Mouse (Mus musculus) layer of hippocampus, postnatal 10 days (tissue): ENCODE measurements around the gene Arsg. TPM values are rescaled to one million over a fixed set of nuclear protein-coding genes. Genes with fewer than 3 reads are reported as not detected.

ENCODE experiments used
- DNase-seq, 2 experiments: peaks; one replicate each; pipeline ENCODE4 v3.0.0; 2021; ENCODE audit warnings: low spot score in 2 of 2
- total RNA-seq, 2 experiments: library from RNA; stranded (reverse); gene quantifications; 2 replicates each; pipeline ENCODE4 v1.2.3; 2021

The Arsg gene
- total RNA-seq, 2 experiments from 2014 or later = 6.6 to 9.1 TPM

DNA sequence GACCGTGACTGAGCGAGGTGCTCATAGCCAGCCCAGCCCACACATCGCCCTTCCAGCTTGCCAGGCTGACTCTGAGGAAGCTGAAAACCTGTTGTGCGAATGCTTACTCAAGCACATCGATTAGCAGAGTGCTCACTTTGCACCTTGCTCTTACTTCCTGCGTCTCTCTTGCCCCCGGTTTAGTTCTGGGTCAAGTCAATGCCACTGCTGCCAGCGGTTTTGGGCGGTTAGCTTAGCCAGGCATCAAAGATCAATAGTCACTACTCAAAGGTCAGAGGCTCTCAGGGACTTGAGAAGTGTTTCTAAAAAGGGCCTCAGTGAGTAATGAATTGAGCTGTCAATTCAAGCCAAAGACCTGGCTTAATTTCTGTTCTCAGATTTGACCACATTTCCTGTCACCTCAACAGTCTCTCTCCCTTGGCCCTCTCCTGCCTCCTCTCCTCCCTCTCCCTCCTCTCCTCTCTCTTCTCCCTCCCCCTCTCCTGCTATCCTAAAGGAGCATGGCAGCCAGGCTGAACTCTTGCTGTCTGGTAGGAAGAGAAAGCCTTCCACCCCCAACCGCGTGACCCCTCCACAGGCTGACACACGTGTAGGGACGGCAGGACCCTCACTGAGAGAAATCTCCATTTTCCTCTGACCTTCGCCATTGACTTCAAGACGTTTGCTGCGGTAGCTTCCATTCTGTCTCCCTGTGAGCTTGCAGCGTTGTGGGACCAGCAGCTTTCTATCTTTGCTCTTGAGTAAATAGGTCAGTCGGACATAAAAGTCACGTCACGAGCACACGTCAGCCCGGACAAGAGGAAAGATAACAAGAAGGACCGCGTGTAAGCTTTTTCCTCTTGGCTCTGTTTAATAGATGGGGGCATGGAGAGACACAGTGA lies 22.0 kb downstream of the Arsg start:
- no peak for DNase-seq

DNA sequence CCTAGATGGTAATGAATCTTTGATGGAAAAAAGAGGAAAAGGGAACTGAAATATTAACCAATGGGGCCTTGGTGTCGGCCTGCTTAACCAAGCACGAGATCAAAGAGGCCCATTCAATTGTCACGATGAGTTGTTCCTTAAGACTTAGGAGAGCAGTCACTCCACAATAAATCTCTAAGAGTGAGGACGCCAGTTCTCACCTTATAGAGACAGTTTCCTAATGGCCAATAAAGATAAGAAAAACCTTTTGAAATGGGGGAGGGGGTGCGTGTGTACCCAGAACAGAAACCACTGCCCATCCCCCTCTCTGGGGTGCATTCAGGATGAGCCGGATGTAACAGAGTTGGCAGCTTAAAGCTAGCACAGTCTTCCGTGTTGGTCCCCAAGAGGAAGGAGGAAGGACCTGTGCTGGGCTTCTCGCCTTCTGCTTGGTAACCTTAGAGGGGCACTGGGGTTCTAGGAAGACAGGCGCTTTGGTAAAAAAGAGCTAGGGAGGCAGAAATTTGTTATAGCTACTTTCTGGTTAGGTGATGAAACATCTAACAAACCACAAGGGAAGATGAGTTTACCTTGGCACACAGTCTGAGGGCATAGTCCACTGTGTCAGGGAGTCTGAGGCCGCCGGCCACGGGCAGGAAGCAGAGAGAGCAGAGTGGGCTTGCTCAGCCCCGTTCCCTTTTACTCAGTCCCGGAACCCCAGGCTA lies 22.7 kb downstream of the Arsg start:
- DNase-seq = no peak

- DNase-seq = no peak
Measured at GRCm38 (mm10) chr11:109496475-109496993, 23.4 kb downstream of the Arsg start.

DNA sequence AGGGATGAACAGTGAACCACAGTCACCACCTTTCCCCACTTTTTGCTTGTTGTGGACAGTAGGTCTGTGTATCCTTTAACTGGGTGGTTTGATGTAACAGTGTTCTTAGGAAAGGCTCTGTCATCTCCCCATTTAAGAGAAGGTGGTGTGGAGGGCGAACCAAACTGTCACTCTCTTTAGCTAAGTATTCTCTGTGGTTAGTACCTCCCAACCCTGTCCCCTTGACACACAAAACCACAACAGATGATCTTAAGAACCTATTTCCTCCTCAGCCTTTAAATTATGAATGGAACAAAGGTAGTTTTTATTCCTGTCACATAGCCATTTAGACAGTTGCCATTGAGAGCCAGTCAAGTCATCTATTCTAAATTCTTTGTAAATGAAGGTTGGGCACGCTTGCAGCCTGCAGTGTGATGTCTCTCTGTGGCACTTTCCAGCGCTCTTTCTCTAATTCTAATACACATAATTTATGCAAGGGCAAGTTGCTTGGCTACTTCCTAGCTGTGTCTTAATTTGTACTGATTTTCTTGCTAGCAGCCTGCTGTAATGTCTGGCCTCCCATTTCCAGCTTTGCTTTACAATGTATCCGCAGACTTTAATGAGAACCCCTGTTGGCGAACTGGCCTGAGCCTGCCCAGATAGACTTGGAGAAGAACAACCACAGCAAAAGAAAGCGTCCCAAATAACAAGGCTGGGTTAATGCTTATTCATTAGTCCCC lies 24.0 kb downstream of the Arsg start:
- no peak for DNase-seq

DNA sequence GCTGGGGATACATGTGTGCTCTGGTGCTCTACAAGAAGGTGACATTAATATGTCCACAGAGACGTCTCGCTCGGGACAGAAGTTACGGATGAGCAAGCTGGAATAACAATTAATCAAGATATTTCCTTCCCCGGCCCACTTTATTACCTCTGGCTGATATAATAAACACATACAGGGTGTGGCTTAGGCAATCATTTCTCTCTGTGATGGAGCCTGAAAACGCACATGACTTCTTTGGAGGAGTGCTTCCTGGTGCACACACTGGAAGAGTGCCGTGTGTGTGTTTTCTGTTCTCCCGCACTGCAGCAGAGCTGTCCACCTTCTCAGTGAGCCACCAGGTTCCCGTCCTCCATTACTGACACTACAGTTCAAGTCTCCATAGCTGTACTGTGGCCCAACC lies 24.8 kb downstream of the Arsg start:
- no peak for DNase-seq

- DNase-seq = no peak
Measured at GRCm38 (mm10) chr11:109500206-109500605, 27.0 kb downstream of the Arsg start.

GRCm38 (mm10) chr11:109504977-109505376 lies 31.8 kb downstream of the Arsg start:
- no peak for DNase-seq

DNA sequence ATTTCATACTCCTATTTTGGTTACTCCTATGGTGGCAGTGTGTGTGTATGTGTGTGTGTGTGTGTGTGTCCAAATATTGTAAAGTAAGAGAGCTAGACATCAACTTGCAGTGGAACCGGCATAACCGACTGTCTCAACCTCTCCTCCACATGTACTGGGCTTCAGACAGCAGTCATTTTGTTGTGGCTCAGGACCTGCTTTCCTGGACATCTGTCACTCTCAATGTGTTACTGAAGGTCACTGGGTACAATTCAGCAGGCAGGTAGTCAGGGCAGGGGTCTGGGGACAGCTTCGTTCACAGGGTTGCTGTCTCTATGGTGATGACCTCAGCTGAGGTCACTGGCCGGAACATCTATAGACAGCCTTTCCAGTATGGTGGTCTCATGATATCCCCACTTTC lies 32.6 kb downstream of the Arsg start:
- DNase-seq = no peak

- DNase-seq = no peak
Measured at GRCm38 (mm10) chr11:109507068-109507467, 33.9 kb downstream of the Arsg start.

DNA sequence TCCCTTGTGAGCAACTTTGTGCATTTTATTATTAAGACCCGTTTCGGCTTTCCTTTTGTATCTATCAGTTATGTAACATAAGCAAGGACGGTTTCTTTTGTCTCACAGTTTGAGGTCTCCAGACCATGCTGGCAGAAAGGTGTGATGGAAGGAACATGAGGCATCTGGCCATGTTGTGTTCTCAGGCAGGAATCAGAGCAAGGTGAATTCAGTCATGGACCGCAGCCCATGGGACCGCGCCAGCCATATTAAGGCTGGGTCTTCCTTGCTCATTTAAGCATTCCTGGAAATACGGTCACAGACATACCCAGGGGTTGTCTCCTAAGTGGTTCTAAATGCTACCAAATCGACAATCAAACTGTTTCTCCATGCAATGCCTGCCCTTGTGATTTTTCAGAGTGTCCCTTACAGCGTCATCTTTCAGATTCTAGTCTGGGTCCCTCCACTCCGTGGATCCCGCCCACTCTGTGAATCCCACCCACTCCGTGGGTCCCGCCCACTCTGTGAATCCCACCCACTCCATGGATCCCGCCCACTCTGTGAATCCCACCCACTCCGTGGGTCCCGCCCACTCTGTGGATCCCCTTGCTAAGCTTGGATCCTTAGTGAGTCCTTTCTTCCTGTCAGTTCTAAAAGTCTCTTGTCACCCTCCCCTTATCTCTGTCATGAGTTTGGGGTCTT lies 40.0 kb downstream of the Arsg start:
- DNase-seq = no peak

DNA sequence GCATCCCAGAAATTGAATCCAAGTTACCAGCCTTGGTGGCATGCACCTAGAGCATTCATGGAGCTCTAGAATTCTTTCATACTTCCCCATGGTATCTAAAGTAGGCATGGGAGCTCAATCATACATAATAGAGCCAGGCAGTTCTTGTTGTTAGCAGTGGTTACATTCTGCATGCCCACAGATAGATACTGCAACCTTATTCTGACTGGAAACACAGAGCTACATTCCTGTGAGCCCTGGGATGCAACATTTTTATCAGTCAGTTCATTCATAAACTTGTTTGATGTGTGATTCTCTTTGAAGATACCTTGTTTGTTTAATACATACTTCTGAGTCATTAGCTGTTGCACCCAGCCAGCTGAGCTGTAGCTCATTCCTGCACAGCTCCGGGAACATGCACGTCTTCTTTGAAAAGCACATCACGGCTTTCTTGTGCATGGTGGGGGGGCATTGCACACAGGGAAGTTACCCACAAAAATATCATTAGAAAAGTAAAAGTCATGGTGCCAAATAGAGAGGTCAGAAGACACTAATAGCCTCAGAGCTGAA lies 41.0 kb downstream of the Arsg start:
- DNase-seq = no peak

DNA sequence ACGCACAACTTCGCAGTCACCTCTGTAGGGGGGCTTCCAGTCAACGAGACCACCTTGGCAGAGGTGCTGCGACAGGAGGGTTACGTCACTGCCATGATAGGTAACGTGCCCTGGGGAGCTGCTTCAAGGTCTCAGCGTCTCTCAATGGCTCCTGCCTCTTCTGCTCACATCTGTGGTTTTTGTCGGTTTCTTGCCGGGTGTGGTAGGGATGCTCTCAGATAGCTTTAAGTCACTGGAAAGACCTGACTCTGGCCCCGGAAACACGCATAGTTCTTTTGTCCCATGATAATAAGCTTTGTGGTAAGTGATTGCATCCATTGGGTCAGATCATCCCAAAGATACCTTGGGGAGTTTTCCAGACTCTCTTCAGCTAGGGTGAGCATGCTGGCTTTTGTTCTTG lies 44.2 kb downstream of the Arsg start:
- no peak for DNase-seq

GRCm38 (mm10) chr11:109517816-109518215 lies 44.6 kb downstream of the Arsg start:
- no peak for DNase-seq

GRCm38 (mm10) chr11:109520958-109521357 lies 47.8 kb downstream of the Arsg start:
- DNase-seq = no peak

GRCm38 (mm10) chr11:109524869-109525268 lies 51.7 kb downstream of the Arsg start:
- no peak for DNase-seq

DNA sequence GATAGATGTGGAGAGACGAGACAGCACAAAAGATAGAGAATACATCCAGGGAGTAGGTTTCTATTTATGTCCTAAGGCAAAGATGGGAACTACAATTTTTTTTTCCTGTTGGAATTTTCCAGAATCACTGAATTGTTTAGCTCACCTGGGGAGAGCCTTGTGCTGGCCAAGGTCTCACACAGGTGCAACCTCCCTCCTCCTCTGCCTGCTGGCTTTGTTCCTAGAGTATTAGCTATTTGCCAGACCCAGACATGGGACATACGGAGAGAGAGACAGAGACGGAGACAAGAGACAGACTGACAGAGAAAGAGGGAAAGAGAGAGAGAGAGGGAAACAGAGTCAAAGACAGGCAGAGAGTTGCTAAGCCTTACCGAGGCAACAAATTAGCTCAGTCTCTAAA lies 52.4 kb downstream of the Arsg start:
- DNase-seq = no peak

DNA sequence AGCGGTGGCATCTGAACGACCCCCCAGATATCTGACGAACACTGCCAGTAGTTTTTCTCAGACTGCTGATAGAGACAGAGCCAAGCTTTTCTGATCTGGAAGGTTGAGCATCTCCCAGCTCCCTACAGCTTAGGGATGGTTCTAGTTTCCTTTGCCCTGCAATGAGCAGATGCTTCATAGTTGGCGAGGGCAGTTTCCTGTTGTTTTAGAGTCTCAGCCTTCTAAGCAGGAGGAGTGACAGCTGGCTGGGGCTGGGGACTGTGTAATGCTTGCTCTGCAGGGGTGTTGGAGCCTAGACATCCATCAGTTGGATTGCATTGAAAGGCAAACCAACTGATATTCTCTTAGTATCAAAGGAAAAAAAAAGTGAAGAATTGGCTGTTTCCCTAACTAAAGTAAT lies 56.9 kb downstream of the Arsg start:
- no peak for DNase-seq

DNA sequence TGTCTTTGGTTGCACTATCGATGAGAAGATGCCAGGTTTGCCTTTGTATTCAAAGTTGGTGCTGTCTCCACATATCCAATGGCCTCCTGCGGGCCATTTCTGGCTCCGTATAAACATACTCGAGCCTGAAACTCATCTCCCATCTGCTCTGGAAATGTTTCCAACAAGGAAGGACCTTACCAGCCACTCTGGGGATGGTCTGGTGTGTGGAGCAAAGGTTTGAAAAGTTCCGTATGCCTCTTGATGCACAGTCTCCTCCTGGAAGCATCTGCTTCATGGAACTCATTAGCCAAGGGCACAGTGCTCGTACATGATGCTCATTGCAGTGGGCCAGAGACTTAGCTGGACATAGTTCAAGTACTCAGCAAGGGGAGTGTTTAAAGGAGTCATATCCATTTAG lies 62.8 kb downstream of the Arsg start:
- no peak for DNase-seq

DNA sequence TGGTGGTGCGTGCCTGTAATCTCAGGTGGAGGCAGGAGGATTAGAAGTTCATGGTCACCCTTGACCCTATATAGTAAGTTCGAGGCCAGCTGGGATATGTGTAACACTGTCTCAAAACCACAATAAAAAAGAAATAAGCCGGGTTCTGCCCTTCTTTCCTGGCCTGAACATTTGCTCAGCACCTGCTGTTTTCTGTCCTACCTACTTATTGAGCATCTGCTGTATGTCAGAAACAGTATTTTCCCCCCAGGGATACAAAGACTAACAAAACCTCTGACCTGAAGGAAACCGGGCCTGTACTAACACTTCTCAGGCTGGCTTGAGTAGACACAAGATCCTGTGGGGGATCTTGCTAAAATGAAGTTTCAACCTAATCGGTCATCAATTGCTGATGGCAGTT lies 63.8 kb downstream of the Arsg start:
- DNase-seq = no peak

DNA sequence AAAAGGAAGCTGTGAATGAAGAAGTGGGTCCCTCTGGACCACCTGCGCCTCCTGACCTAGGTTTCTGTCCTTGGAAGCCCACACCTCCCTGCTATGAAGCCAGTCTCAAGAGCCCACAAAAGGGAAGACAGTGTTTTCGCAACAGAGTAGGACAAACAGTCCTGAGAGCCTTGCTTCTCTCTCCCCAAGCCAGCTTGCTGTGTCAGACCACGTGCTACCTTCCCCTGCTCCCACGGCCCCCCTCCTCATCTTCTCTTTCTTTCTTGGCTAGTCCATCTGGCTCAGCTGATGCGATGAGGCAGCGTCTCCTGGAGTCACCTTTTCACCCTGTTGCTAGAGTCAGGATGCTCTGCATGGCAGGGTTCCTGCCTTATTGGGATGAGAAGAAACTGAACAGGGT lies 66.1 kb downstream of the Arsg start:
- DNase-seq = peak in 1 of 2 experiments; percentile 14

DNA sequence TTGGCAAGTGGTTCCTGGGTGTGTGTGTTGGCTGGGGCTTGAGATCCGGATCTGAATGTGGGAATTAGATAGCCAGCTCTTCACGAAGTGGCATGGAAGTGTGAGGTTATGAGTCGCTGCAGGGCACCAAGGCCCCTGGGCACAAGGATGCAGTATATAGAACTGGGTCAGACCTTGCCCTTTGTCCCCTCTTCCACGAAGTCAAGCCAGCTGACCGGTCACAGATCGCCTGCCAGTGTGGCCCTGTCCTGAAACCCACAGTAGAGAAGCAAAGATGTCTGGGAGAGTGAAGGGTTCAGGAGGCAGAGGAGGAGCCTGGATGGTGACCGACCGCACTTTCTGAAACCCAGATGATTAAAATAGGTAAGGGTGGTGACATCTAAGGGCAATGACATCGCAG lies 70.3 kb downstream of the Arsg start:
- DNase-seq = no peak
